Mouse (Mus musculus) hindbrain, embryonic 12.5 days (tissue): Measurements from ENCODE around the gene Fxr1. TPM values are rescaled to one million over a fixed set of nuclear protein-coding genes. Genes with fewer than 3 reads are reported as not detected.
"Not testable (repeated sequence)": the region's sequence is repeated elsewhere in the genome, so short reads cannot be mapped to it uniquely, and the experiment has no call there.

ENCODE experiments used
- ATAC-seq: fragments of 200-750 bp; cut with Nextera tagmentation; 2 replicates; pipeline ENCODE4 v1.8.0; 2017; ENCODE audit warnings: moderate TSS enrichment; ENCODE audit not compliant: low FRiP score
- H3K27ac ChIP-seq: fragments of 300-500 bp; sonication (generic); 2 replicates; pipeline ENCODE4 v1.5.1; 2016; ENCODE audit warnings: mild to moderate bottlenecking
- H3K27me3 ChIP-seq: fragments of 300-500 bp; sonication (generic); 2 replicates; pipeline ENCODE4 v1.6.1; 2016; ENCODE audit warnings: mild to moderate bottlenecking
- H3K36me3 ChIP-seq: fragments of 300-500 bp; sonication (generic); 2 replicates; pipeline ENCODE4 v1.6.1; 2016; ENCODE audit warnings: mild to moderate bottlenecking
- H3K4me1 ChIP-seq: fragments of 300-500 bp; sonication (generic); 2 replicates; pipeline ENCODE4 v1.6.1; 2016
- H3K4me2 ChIP-seq: fragments of 300-500 bp; sonication (generic); replicated peaks from 2 replicates; pipeline ENCODE4 v1.6.1; 2016; ENCODE audit warnings: mild to moderate bottlenecking
- H3K4me3 ChIP-seq: fragments of 300-500 bp; sonication (generic); 2 replicates; pipeline ENCODE4 v1.5.1; 2016; ENCODE audit warnings: mild to moderate bottlenecking
- H3K9ac ChIP-seq: fragments of 300-500 bp; sonication (generic); 2 replicates; pipeline ENCODE4 v1.6.1; 2016; ENCODE audit warnings: mild to moderate bottlenecking, moderate library complexity
- H3K9me3 ChIP-seq: fragments of 300-500 bp; sonication (generic); replicated peaks from 2 replicates; pipeline ENCODE4 v1.6.1; 2016; ENCODE audit warnings: mild to moderate bottlenecking
- WGBS: fragments of 180-500 bp; shearing (Covaris S2); methylation state at CpG from one replicate; pipeline ENCODE4 v1.1.7; 2016; 5-methylcytosine and 5-hydroxymethylcytosine counted together
- polyA plus RNA-seq: library from polyadenylated mRNA; unstranded; fragments of >200 nt; fragmentation: Nextera tagmentation; extraction: Ambion mirVana; gene quantifications from 2 replicates; pipeline ENCODE4 v1.2.1, GENCODE M21; 2016

Fxr1 gene
- polyA plus RNA-seq, 1 experiment from 2014 or later: 56.4 TPM

DNA sequence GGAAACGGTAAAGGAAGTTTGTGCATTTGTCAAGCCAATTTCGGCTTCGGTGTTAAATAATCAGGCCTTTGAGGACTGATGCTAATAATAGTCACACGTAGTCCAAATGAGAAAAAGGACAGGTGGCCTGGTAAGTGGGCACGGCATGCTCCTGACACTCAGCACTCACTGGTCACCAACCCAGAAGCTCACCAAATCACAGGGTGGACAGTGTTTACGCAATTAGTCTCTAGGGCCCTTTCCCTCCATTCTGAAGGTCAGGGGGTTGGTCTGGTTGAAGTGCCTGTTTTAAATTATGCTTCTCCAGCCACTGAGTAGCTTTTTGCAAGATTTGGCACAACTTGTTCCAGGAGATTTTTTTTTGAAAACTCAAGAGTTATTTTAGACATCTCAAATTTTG lies 11.6 kb upstream of the Fxr1 start:
- no peak for ATAC-seq
- no peaks in the 10 kb centered on the region for H3K9me3 ChIP-seq
- no peaks in the 10 kb centered on the region for H3K4me1 ChIP-seq
- H3K36me3 ChIP-seq: no peaks in the 10 kb centered on the region
- no peak overlapping the region for H3K4me3 ChIP-seq
- H3K9ac ChIP-seq: no peak overlapping the region
- 70% methylated on average over 6 of the region's 6 CpGs for WGBS
- H3K4me2 ChIP-seq: no peak overlapping the region
- H3K27ac ChIP-seq: no peak overlapping the region
- H3K27me3 ChIP-seq: no peaks in the 10 kb centered on the region

DNA sequence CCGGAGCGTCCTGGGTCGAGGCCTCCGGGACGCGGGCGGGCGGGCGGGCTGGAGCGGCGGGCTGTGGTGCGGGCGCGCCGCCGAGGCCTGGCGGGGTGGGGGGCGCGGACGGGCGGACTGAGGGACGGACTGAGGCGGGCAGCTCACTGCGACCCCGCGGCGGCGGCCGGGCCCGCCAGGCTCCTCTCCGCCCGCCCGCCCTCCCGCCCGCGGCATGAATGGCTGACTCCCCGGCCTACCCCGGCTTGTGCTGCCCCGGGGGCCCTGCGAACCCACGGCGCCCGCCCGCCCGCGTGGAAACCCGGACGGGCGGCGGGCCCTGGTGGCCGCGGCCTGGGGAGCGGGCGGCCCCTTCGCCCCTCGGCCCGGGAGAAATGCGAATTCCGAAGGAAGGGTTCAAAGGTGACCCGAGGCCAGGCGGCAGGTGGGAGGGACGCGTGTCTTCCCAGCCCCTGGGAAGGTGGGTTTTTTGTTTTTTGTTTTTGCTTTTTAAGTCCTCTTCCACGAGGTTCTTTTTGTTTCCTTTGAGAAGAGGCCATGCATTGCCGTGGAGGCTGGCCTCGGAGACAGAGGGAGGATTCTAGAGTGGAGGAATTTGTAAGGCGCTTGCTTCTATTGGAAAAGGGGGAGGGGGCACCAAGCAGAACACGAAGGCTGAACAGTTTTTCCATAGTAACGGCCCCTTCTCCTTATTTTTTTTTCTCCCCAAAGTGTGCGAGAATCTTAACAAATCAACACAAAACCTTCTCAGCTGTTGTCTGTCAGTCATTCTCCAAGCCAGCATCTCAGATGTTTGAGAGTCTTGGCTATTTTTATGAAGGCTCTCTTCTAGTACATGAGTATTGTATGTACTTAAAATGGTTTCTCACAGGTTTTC lies 877 bp downstream of the Fxr1 start:
- Histone ChIP-seq H3K36me3 (no peaks in the 10 kb centered on the region), H3K4me3 (peak overlapping the region; percentile 95), H3K4me2 (peak overlapping the region; percentile 69), H3K9me3 (no peaks in the 10 kb centered on the region), H3K27me3 (no peaks in the 10 kb centered on the region), H3K9ac (peak overlapping the region; percentile 99), H3K27ac (peak overlapping the region; percentile 96), H3K4me1 (peaks cover 10% of the 10 kb centered on the region)
- peak; percentile 71 for ATAC-seq
- WGBS: under 1% methylated on average over 38 of the region's 70 CpGs

GRCm38 (mm10) chr3:34021259-34021828 lies 1.6 kb downstream of the Fxr1 start:
- Histone ChIP-seq H3K27ac (no peak overlapping the region), H3K4me3 (peak overlapping the region; percentile 95), H3K36me3 (no peaks in the 10 kb centered on the region), H3K27me3 (no peaks in the 10 kb centered on the region), H3K4me2 (peak overlapping the region; percentile 69), H3K9me3 (no peaks in the 10 kb centered on the region), H3K4me1 (peaks cover 10% of the 10 kb centered on the region), H3K9ac (peak overlapping the region; percentile 99; the same call in 1 of the 2 replicates)
- WGBS: 68% methylated on average over 4 of the region's 4 CpGs
- ATAC-seq: no peak

GRCm38 (mm10) chr3:34028935-34029334 lies 9.2 kb downstream of the Fxr1 start:
- Histone ChIP-seq H3K27me3 (no peaks in the 10 kb centered on the region), H3K4me3 (no peak overlapping the region), H3K27ac (no peak overlapping the region), H3K9ac (no peak overlapping the region), H3K4me2 (no peak overlapping the region), H3K4me1 (no peaks in the 10 kb centered on the region), H3K9me3 (no peaks in the 10 kb centered on the region), H3K36me3 (no peaks in the 10 kb centered on the region)
- no peak for ATAC-seq

GRCm38 (mm10) chr3:34030601-34031000 lies 10.9 kb downstream of the Fxr1 start:
- Histone ChIP-seq H3K27me3 (no peaks in the 10 kb centered on the region), H3K4me3 (no peak overlapping the region), H3K4me1 (no peaks in the 10 kb centered on the region), H3K9me3 (no peaks in the 10 kb centered on the region), H3K36me3 (no peaks in the 10 kb centered on the region), H3K27ac (no peak overlapping the region), H3K9ac (no peak overlapping the region), H3K4me2 (no peak overlapping the region)
- ATAC-seq: no peak
- WGBS: 93% methylated on average over 3 of the region's 3 CpGs

DNA sequence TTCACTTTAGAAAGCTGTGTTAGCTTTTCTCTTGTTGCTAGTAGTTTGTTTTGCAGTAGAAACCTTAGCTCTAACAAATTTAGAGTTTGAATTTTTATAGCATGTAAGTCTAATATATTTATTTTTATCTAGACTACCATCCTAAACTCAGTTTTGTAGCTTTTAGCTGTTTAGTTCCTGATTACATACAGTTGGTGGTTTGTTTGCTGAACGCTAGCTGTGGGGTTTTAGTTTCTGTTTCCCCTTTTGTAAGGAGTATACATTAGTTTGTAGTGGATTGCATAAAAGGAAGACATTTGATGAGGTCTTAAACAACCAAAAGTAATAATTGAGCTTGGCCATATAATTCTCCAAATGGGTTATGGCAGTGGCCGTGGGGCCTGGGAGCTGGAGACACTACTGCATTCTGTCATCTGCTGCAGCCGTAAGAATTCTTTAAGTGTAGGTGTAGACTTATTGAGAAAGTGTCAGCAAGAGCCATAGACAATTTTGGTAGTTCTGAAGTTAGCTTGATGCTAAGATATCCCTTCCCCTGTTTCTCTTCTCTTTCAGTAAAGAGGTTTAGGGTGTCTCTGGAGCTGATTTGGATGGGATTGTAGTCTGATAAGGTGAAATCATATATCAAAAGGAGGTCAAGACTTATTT lies 14.1 kb downstream of the Fxr1 start:
- Histone ChIP-seq H3K4me2 (no peak overlapping the region), H3K36me3 (no peaks in the 10 kb centered on the region), H3K9ac (no peak overlapping the region), H3K27me3 (no peaks in the 10 kb centered on the region), H3K4me1 (no peaks in the 10 kb centered on the region; the same call in 1 of the 2 replicates), H3K9me3 (no peaks in the 10 kb centered on the region), H3K4me3 (no peak overlapping the region), H3K27ac (no peak overlapping the region)
- no peak for ATAC-seq
- 93% methylated on average over 3 of the region's 3 CpGs for WGBS

GRCm38 (mm10) chr3:34034803-34035202 lies 15.1 kb downstream of the Fxr1 start:
- Histone ChIP-seq H3K4me3 (no peak overlapping the region), H3K27me3 (no peaks in the 10 kb centered on the region), H3K27ac (no peak overlapping the region), H3K4me1 (no peaks in the 10 kb centered on the region; the same call in 1 of the 2 replicates), H3K9ac (no peak overlapping the region), H3K9me3 (no peaks in the 10 kb centered on the region), H3K4me2 (no peak overlapping the region), H3K36me3 (no peaks in the 10 kb centered on the region)
- ATAC-seq: no peak
- 88% methylated on average over 1 of the region's 1 CpGs for WGBS

DNA sequence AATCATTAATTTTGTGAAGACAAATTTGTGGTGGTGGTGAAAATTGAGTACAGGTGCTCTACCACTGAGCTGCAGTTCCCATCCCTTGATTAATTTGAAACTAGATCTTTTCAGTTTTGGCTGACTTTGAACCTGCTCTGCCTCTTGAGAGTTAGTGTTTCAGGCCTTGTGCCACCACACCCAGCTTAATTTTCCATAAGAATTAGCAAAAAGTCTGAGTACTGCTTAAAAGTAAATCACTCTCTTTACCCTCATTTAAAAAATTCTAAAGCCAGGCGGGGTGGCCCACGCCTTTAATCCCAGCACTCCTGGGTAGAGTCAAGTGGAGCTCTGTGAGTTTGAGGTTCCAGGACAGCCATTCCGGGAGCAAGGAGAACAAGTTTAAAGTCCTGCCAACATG lies 16.0 kb downstream of the Fxr1 start:
- Histone ChIP-seq H3K4me3 (no peak overlapping the region), H3K9me3 (no peaks in the 10 kb centered on the region), H3K4me2 (no peak overlapping the region), H3K27me3 (no peaks in the 10 kb centered on the region), H3K9ac (no peak overlapping the region), H3K4me1 (no peaks in the 10 kb centered on the region; the same call in 1 of the 2 replicates), H3K27ac (no peak overlapping the region), H3K36me3 (0 out of 2 replicates have a peak, but pooled peaks cover 3% of the 10 kb centered on the region)
- 89% methylated on average over 3 of the region's 3 CpGs for WGBS
- no peak for ATAC-seq

DNA sequence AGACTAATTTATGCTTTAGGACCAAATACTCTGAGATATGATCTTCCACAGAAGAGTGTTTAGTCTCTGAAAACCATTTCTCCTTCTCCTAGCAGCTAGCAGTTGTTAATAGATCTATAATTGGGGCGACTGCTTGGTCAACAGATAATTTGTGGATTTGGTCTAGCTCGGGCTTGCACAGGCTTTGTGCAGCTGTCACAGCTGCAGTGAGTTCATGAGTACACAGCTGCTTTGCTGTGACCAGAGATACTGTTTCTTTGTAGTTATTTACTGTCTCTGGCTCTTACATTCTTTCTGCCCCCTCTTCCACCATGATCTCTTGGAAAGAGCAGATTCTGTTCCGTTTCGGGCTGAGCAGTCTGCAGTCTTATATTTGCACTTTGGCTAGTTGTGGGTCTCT lies 22.2 kb downstream of the Fxr1 start:
- Histone ChIP-seq H3K27ac (no peak overlapping the region), H3K4me2 (no peak overlapping the region), H3K27me3 (no peaks in the 10 kb centered on the region), H3K36me3 (peaks cover 25% of the 10 kb centered on the region), H3K4me1 (no peaks in the 10 kb centered on the region; the same call in 1 of the 2 replicates), H3K9ac (no peak overlapping the region), H3K4me3 (no peak overlapping the region), H3K9me3 (no peaks in the 10 kb centered on the region)
- 93% methylated on average over 4 of the region's 4 CpGs for WGBS
- no peak for ATAC-seq

GRCm38 (mm10) chr3:34062352-34062751 lies 42.6 kb downstream of the Fxr1 start:
- Histone ChIP-seq H3K9ac (no peak overlapping the region), H3K27me3 (no peaks in the 10 kb centered on the region), H3K27ac (no peak overlapping the region), H3K4me2 (no peak overlapping the region), H3K4me3 (no peak overlapping the region), H3K36me3 (peaks cover 34% of the 10 kb centered on the region), H3K9me3 (no peaks in the 10 kb centered on the region), H3K4me1 (no peaks in the 10 kb centered on the region)
- ATAC-seq: no peak
- WGBS: 93% methylated on average over 2 of the region's 2 CpGs

- ATAC-seq, H3K27me3 ChIP-seq, H3K9ac ChIP-seq, H3K4me3 ChIP-seq, H3K9me3 ChIP-seq, H3K27ac ChIP-seq, H3K4me1 ChIP-seq, H3K4me2 ChIP-seq: not testable (repeated sequence)
- H3K36me3 ChIP-seq: peaks cover 22% of the 10 kb centered on the region
- 93% methylated on average over 7 of the region's 7 CpGs for WGBS
Observed at GRCm38 (mm10) chr3:34068943-34069342, 49.2 kb downstream of the Fxr1 start.

DNA sequence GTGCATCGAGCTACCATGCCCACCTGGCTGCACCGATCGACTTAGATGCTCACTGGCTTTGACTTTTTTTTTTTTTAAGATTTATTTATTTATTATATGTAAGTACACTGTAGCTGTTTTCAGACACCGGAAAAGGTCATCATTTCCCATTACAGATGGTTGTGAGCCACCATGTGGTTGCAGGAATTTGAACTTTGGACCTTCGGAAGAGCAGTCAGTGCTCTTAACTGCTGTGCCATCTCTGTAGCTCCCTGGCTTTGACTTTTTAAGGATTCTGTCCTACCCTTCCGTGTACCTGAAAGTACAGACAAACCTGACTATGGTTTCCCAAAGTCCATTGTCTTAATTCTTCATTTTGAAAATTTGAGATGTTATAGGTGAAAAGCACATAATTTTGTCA lies 53.0 kb downstream of the Fxr1 start:
- ATAC-seq: no peak
- H3K4me3 ChIP-seq: no peak overlapping the region
- no peaks in the 10 kb centered on the region for H3K27me3 ChIP-seq
- no peak overlapping the region for H3K27ac ChIP-seq
- H3K4me1 ChIP-seq: no peaks in the 10 kb centered on the region
- H3K36me3 ChIP-seq: peaks cover 17% of the 10 kb centered on the region
- H3K9me3 ChIP-seq: no peaks in the 10 kb centered on the region
- H3K9ac ChIP-seq: no peak overlapping the region
- WGBS: 96% methylated on average over 6 of the region's 6 CpGs
- no peak overlapping the region for H3K4me2 ChIP-seq
